Mouse (Mus musculus) myocyte (in vitro differentiated cells): Measurements from ENCODE around the gene Dph3. TPM values are rescaled to one million over a fixed set of nuclear protein-coding genes. Genes with fewer than 3 reads are reported as not detected.

Experiments
- H3K27me3 ChIP-seq: one replicate; pipeline ENCODE4 v1.6.1; 2011; ENCODE audit not compliant: control insufficient read depth, insufficient read depth, insufficient read length
- H3K36me3 ChIP-seq: one replicate; pipeline ENCODE4 v1.6.1; 2011; ENCODE audit not compliant: control insufficient read depth, insufficient read depth
- H3K4me2 ChIP-seq: one replicate; pipeline ENCODE4 v1.6.1; 2011; ENCODE audit warnings: low read depth, control low read depth
- H3K4me3 ChIP-seq: one replicate; pipeline ENCODE4 v1.5.1; 2011; ENCODE audit warnings: mild to moderate bottlenecking, control low read depth, moderate library complexity
- H3K79me2 ChIP-seq: one replicate; pipeline ENCODE4 v1.6.1; 2011; ENCODE audit not compliant: control insufficient read depth, insufficient read depth
- H3ac ChIP-seq: one replicate; pipeline ENCODE4 v1.6.1; 2011; ENCODE audit not compliant: control insufficient read depth, insufficient read length
- CEBPB ChIP-seq: IDR thresholded peaks from 2 replicates; pipeline ENCODE4 v1.6.1; 2011; ENCODE audit warnings: mild to moderate bottlenecking, moderate library complexity; ENCODE audit not compliant: poor library complexity, insufficient read depth, severe bottlenecking
- E2F4 ChIP-seq: IDR thresholded peaks from one replicate; pipeline ENCODE4 v1.6.1; 2011; ENCODE audit warnings: mild to moderate bottlenecking, control low read depth, moderate library complexity; ENCODE audit not compliant: insufficient read depth
- MAX ChIP-seq: IDR thresholded peaks from one replicate; pipeline ENCODE4 v1.6.1; 2011; ENCODE audit warnings: low read depth, mild to moderate bottlenecking, control low read depth
- MYOD1 ChIP-seq, 3 experiments: IDR thresholded peaks; one replicate each; pipeline ENCODE4 v1.6.1; 2011; ENCODE audit warnings: control low read depth in 2 of 3, low read depth in 2 of 3, mild to moderate bottlenecking in 2 of 3, moderate library complexity in 1 of 3; ENCODE audit not compliant: insufficient read length in 2 of 3, control insufficient read depth in 1 of 3
- MYOG ChIP-seq, 3 experiments: IDR thresholded peaks; one replicate each; pipeline ENCODE4 v1.6.1; 2011; ENCODE audit warnings: control low read depth in 2 of 3, low read depth in 2 of 3, mild to moderate bottlenecking in 2 of 3; ENCODE audit not compliant: insufficient read length in 2 of 3, control insufficient read depth in 1 of 3, insufficient read depth in 1 of 3
- POLR2A ChIP-seq: IDR thresholded peaks from one replicate; pipeline ENCODE4 v1.6.1; 2011; ENCODE audit warnings: low read depth, mild to moderate bottlenecking, control low read depth, moderate library complexity; ENCODE audit not compliant: insufficient read length
- POLR2AphosphoS2 ChIP-seq: IDR thresholded peaks from one replicate; pipeline ENCODE4 v1.6.1; 2011; ENCODE audit warnings: low read depth, control low read depth; ENCODE audit not compliant: insufficient read length
- REST ChIP-seq: IDR thresholded peaks from one replicate; pipeline ENCODE4 v1.6.1; 2011; ENCODE audit warnings: mild to moderate bottlenecking, control low read depth, moderate library complexity; ENCODE audit not compliant: insufficient read depth, insufficient read length
- SRF ChIP-seq: IDR thresholded peaks from one replicate; pipeline ENCODE4 v1.6.1; 2011; ENCODE audit warnings: low read depth; ENCODE audit not compliant: control insufficient read depth, insufficient read length
- TCF12 ChIP-seq: IDR thresholded peaks from one replicate; pipeline ENCODE4 v1.6.1; 2011; ENCODE audit warnings: mild to moderate bottlenecking, control low read depth; ENCODE audit not compliant: poor library complexity, insufficient read depth, severe bottlenecking
- TCF3 ChIP-seq: IDR thresholded peaks from one replicate; pipeline ENCODE4 v1.6.1; 2011; ENCODE audit warnings: low read depth, control low read depth; ENCODE audit not compliant: insufficient read length
- USF1 ChIP-seq: IDR thresholded peaks from one replicate; pipeline ENCODE4 v1.6.1; 2011; ENCODE audit warnings: low read depth, mild to moderate bottlenecking, control low read depth, moderate library complexity
- polyA plus RNA-seq: library from polyadenylated mRNA; unstranded; fragments of >200 nt; fragmentation: generic; extraction: Trizol; gene quantifications from one replicate; pipeline ENCODE4 v1.2.1, GENCODE M21; 2012; ENCODE audit warnings: missing spikeins

Gene Dph3
- polyA plus RNA-seq, 1 experiment = 72.2 TPM

- Histone ChIP-seq H3K36me3 (peaks cover 4% of the 10 kb centered on the region), H3K4me2 (no peak overlapping the region), H3K79me2 (no peaks in the 10 kb centered on the region), H3ac (no peak overlapping the region), H3K27me3 (no peaks in the 10 kb centered on the region), H3K4me3 (no peak overlapping the region)
- no peak for TF ChIP-seq MYOD1 (IDR thresholded peaks at IDR 0.05; ENCODE audit: control insufficient read depth in 1 of 3, insufficient read length in 2 of 3, low read depth in 2 of 3)
- TF ChIP-seq TCF12 = no peak
- no peak for TF ChIP-seq TCF3
- no peak for TF ChIP-seq CEBPB
- no peak for TF ChIP-seq MYOG (IDR thresholded peaks at IDR 0.05; ENCODE audit: control insufficient read depth in 1 of 3, insufficient read depth in 1 of 3, insufficient read length in 2 of 3, low read depth in 2 of 3)
- no peak for TF ChIP-seq E2F4
- TF ChIP-seq SRF = no peak
- TF ChIP-seq POLR2A = no peak
Measured at GRCm38 (mm10) chr14:32105663-32106062, 20.1 kb upstream of the Dph3 start.

DNA sequence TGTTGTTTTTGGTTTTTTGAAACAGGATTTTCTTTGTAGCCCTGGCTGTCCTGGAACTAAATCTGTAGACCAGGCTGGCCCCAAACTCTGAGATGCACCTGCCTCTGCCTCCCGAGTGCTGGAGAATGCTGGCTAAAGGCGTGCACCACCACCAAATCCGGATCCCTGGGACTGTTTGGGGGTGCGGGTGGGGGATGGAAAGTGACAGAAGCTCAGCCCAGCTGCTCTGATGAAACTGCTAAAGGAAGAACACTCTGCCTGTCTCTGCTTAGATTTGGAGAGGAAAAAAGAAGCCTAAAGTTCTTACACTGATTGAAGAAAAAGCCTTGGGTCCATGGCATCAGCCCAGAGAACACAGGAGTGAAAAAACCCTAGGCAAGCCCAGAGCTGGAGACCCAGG lies 18.0 kb upstream of the Dph3 start:
- H3K79me2 ChIP-seq = no peaks in the 10 kb centered on the region
- H3K36me3 ChIP-seq = peaks cover 23% of the 10 kb centered on the region
- no peak for TF ChIP-seq POLR2AphosphoS2
- TF ChIP-seq TCF12 = no peak
- TF ChIP-seq E2F4 = no peak
- no peak for TF ChIP-seq REST
- TF ChIP-seq POLR2A = no peak
- TF ChIP-seq TCF3 = no peak
- TF ChIP-seq USF1 = no peak
- TF ChIP-seq MYOD1 (IDR thresholded peaks at IDR 0.05; ENCODE audit: control insufficient read depth in 1 of 3, insufficient read length in 2 of 3, low read depth in 2 of 3) = no peak
- no peak for TF ChIP-seq MYOG (IDR thresholded peaks at IDR 0.05; ENCODE audit: control insufficient read depth in 1 of 3, insufficient read depth in 1 of 3, insufficient read length in 2 of 3, low read depth in 2 of 3)
- TF ChIP-seq CEBPB = no peak
- no peak for TF ChIP-seq SRF
- no peak for TF ChIP-seq MAX
- no peak overlapping the region for H3ac ChIP-seq
- no peaks in the 10 kb centered on the region for H3K27me3 ChIP-seq
- no peak overlapping the region for H3K4me3 ChIP-seq
- H3K4me2 ChIP-seq = no peak overlapping the region

DNA sequence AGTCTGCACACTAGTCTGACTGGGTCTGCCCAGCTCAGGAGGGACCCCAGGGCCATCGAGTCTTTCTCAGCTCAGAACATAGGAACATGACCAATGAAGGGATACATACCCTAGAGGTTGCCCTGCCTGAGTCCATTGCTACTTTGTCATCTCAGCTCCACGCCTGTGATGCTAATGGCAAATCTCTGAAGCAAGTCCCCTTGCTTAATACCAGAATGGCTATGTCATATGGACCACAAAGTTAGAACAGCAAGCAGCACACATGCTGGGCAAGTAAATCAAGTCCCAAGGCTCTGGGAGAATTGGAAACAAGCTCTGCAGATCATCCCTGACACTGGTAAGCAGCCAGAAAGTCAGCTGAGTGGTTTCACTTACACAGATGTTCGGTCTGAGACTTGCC lies 13.4 kb upstream of the Dph3 start:
- peaks cover 54% of the 10 kb centered on the region for H3K36me3 ChIP-seq
- no peak overlapping the region for H3K4me2 ChIP-seq
- TF ChIP-seq E2F4 = no peak
- TF ChIP-seq POLR2AphosphoS2 = no peak
- no peak for TF ChIP-seq MYOD1 (IDR thresholded peaks at IDR 0.05; ENCODE audit: control insufficient read depth in 1 of 3, insufficient read length in 2 of 3, low read depth in 2 of 3)
- no peak for TF ChIP-seq CEBPB
- no peak for TF ChIP-seq TCF3
- no peak for TF ChIP-seq SRF
- no peak for TF ChIP-seq MYOG (IDR thresholded peaks at IDR 0.05; ENCODE audit: control insufficient read depth in 1 of 3, insufficient read depth in 1 of 3, insufficient read length in 2 of 3, low read depth in 2 of 3)
- no peak for TF ChIP-seq REST
- TF ChIP-seq TCF12 = no peak
- no peak for TF ChIP-seq POLR2A
- no peak overlapping the region for H3K4me3 ChIP-seq
- no peaks in the 10 kb centered on the region for H3K79me2 ChIP-seq
- H3K27me3 ChIP-seq = no peaks in the 10 kb centered on the region
- H3ac ChIP-seq = no peak overlapping the region

- no peak overlapping the region for H3ac ChIP-seq
- H3K4me3 ChIP-seq = no peak overlapping the region
- no peaks in the 10 kb centered on the region for H3K79me2 ChIP-seq
- no peak overlapping the region for H3K4me2 ChIP-seq
- H3K36me3 ChIP-seq = peaks cover 59% of the 10 kb centered on the region
- no peaks in the 10 kb centered on the region for H3K27me3 ChIP-seq
- TF ChIP-seq MYOD1 (IDR thresholded peaks at IDR 0.05; ENCODE audit: control insufficient read depth in 1 of 3, insufficient read length in 2 of 3, low read depth in 2 of 3) (no peak), REST (no peak), E2F4 (no peak), MAX (no peak), USF1 (no peak), CEBPB (no peak), SRF (no peak), TCF12 (no peak), TCF3 (no peak), POLR2AphosphoS2 (no peak), MYOG (IDR thresholded peaks at IDR 0.05; ENCODE audit: control insufficient read depth in 1 of 3, insufficient read depth in 1 of 3, insufficient read length in 2 of 3, low read depth in 2 of 3) (no peak), POLR2A (no peak)
Measured at GRCm38 (mm10) chr14:32097691-32098090, 12.2 kb upstream of the Dph3 start.

DNA sequence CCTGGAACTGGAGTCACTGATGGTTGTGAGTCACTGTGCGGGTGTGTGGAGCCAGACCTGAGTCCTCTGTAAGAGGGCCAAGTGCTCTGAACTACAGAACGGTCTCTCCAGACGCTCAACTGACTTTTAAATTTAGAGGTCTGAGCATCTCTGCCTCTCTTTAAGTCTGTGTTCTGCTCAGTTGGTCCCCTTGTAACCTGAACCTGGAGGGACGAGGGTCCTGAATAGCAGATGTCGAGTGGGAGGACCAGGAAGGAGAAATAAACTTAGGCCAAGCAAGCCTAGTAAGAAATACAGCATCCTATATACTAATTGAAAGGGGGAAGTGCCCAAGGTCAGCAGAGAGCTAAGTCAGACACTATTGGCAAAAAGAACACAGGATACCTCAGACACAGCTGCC lies 11.2 kb upstream of the Dph3 start:
- Histone ChIP-seq H3K79me2 (no peaks in the 10 kb centered on the region), H3ac (no peak overlapping the region), H3K36me3 (peaks cover 63% of the 10 kb centered on the region), H3K27me3 (no peaks in the 10 kb centered on the region), H3K4me2 (no peak overlapping the region), H3K4me3 (no peak overlapping the region)
- TF ChIP-seq E2F4 (no peak), USF1 (no peak), POLR2A (no peak), MYOD1 (IDR thresholded peaks at IDR 0.05; ENCODE audit: control insufficient read depth in 1 of 3, insufficient read length in 2 of 3, low read depth in 2 of 3) (no peak), CEBPB (no peak)
